Mouse (Mus musculus): ENCODE data around the gene Cdk18.

The Cdk18 gene

GRCm38 (mm10) chr1:132111411-132111810, 28.1 kb downstream of the Cdk18 start:
- no peak for DNase-seq

- DNase-seq = no peak
Measured at GRCm38 (mm10) chr1:132109368-132109767, 30.1 kb downstream of the Cdk18 start.

- DNase-seq = peak; percentile 31 to 40
Measured at GRCm38 (mm10) chr1:132104353-132104752, 35.1 kb downstream of the Cdk18 start.

- DNase-seq = no peak
Measured at GRCm38 (mm10) chr1:132101953-132102697, 37.4 kb downstream of the Cdk18 start.

- DNase-seq = no peak
Measured at GRCm38 (mm10) chr1:132099775-132100174, 39.7 kb downstream of the Cdk18 start.

GRCm38 (mm10) chr1:132099016-132099415, 40.5 kb downstream of the Cdk18 start:
- no peak for DNase-seq

GRCm38 (mm10) chr1:132098076-132098475, 41.4 kb downstream of the Cdk18 start:
- DNase-seq = no peak

- DNase-seq = peak; percentile 93
Measured at GRCm38 (mm10) chr1:132095356-132096004, 44.0 kb downstream of the Cdk18 start.

- no peak for DNase-seq
Measured at GRCm38 (mm10) chr1:132093269-132093668, 46.2 kb downstream of the Cdk18 start.

GRCm38 (mm10) chr1:132090266-132090665, 49.2 kb downstream of the Cdk18 start:
- DNase-seq = no peak

GRCm38 (mm10) chr1:132089767-132090166, 49.7 kb downstream of the Cdk18 start:
- DNase-seq = no peak

GRCm38 (mm10) chr1:132088181-132088671, 51.3 kb downstream of the Cdk18 start:
- DNase-seq = peak; percentile 72 to 73

GRCm38 (mm10) chr1:132085181-132086049, 54.1 kb downstream of the Cdk18 start:
- no peak for DNase-seq

GRCm38 (mm10) chr1:132078413-132078812, 61.1 kb downstream of the Cdk18 start:
- DNase-seq = no peak

- no peak for DNase-seq
Measured at GRCm38 (mm10) chr1:132075576-132075975, 63.9 kb downstream of the Cdk18 start.

- no peak for DNase-seq
Measured at GRCm38 (mm10) chr1:132070659-132071058, 68.8 kb downstream of the Cdk18 start.

GRCm38 (mm10) chr1:132069436-132069835, 70.0 kb downstream of the Cdk18 start:
- DNase-seq = no peak

GRCm38 (mm10) chr1:132067261-132068255, 71.9 kb downstream of the Cdk18 start, which contains the start of gene Mfsd4a:
Gene Mfsd4a, minus strand, starts transcription at chr1:132068062.
- peak; percentile 70 to 78 for DNase-seq

- no peak for DNase-seq
Measured at GRCm38 (mm10) chr1:132065475-132066172, 73.9 kb downstream of the Cdk18 start.

- DNase-seq = no peak
Measured at GRCm38 (mm10) chr1:132065001-132065400, 74.5 kb downstream of the Cdk18 start.

- DNase-seq = no peak
Measured at GRCm38 (mm10) chr1:132063096-132063495, 76.4 kb downstream of the Cdk18 start.
